8 mouse cellular contexts compared by ENCODE assay signal in the genomic region with DNA sequence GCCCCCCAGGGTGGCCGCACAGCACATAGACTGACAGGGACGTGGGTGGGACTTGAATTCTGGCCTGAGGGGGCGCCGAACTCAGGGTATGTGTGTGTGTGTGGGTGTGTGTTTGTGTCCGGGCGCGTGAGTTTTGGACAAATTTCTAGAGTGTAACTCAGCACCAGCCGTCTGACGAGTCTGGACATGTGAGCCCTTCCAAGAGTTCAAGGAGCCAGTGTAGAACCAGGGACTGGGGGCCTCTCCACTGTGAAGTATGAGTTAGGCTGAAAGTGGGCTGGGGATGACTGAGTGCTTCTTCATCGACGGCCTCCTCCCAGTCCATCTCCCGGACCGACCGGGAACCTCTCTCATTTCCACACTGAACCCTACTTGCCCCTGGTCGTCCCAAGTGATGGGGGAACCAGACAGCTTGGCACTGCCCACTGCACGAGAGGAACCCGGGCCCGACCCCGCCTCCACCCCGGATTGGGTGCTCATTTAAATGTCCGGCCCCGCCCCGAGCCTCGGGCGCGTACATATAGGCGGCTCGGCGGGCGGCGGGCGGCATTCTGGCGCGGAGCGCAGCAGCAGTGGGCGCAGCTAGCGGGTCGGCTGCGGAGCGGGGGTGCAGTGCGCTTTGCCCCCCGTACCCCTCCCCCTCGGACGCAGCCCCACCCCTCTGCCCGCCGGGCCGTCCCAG. TPM values are rescaled to one million over a fixed set of nuclear protein-coding genes. Genes with fewer than 3 reads are reported as not detected.
DNase-seq lines count a peak whose midpoint lies in the region; ATAC-seq and TF ChIP-seq lines count a peak whose summit lies in the region.

Marcksl1 (plus strand) TSS at position 496 of the 682 bp plus-strand sequence.

- peak within 1 kb of the TSS; percentile 72 for H3K4me2 ChIP-seq in forebrain, embryonic 14.5 days (ENCODE audit: low read length)
- H3K4me2 ChIP-seq in liver, postnatal 0 days (ENCODE audit: low read depth, low read length) = peak within 1 kb of the TSS; percentile 94
- H3K4me2 ChIP-seq in neural tube, embryonic 13.5 days = peak within 1 kb of the TSS; percentile 91

- intact Hi-C loops in heart, postnatal 25 days (cut with DNase I) = no loop called here

- H3K27ac ChIP-seq in forebrain, embryonic 14.5 days (ENCODE audit: low read depth, low read length) = peak within 1 kb of the TSS; percentile 98
- H3K27ac ChIP-seq in liver, postnatal 0 days (ENCODE audit: low read depth) = peak within 1 kb of the TSS; percentile 75
- peak within 1 kb of the TSS; percentile 99 for H3K27ac ChIP-seq in neural tube, embryonic 13.5 days (replicated peaks)

- H3K4me3 ChIP-seq in forebrain, embryonic 14.5 days (ENCODE audit: low read depth, low read length) = peak within 1 kb of the TSS; percentile 100
- peak within 1 kb of the TSS; percentile 76 for H3K4me3 ChIP-seq in liver, postnatal 0 days (ENCODE audit: low read depth, low read length)
- H3K4me3 ChIP-seq in neural tube, embryonic 13.5 days = peak within 1 kb of the TSS; percentile 100

- TF ChIP-seq CTCF in liver, postnatal 0 days (IDR thresholded peaks at IDR 0.05; ENCODE audit: low read depth) = no peak

- ATAC-seq in forebrain, embryonic 14.5 days = peak; percentile 90
- peak; percentile 80 for ATAC-seq in liver, postnatal 0 days
- peak; percentile 86 for ATAC-seq in neural tube, embryonic 13.5 days (ENCODE audit: low read depth)

- H3K27me3 ChIP-seq in forebrain, embryonic 14.5 days (replicated peaks; ENCODE audit: control insufficient read depth, insufficient read depth, low read length) = no peaks in the 10 kb centered on the region
- H3K27me3 ChIP-seq in liver, postnatal 0 days (ENCODE audit: insufficient read depth, low read length) = peaks cover 8% of the 10 kb centered on the region; the same call in 1 of the 2 replicates
- H3K27me3 ChIP-seq in neural tube, embryonic 13.5 days = no peaks in the 10 kb centered on the region

- TF ChIP-seq EP300 in liver, postnatal 0 days (IDR thresholded peaks at IDR 0.05; ENCODE audit: low read depth) = no peak

- H3K9me3 ChIP-seq in forebrain, embryonic 14.5 days (replicated peaks; ENCODE audit: control insufficient read depth, low read length) = no peaks in the 10 kb centered on the region
- H3K9me3 ChIP-seq in liver, postnatal 0 days (ENCODE audit: low read length) = no peaks in the 10 kb centered on the region
- H3K9me3 ChIP-seq in neural tube, embryonic 13.5 days = no peaks in the 10 kb centered on the region

- peak within 1 kb of the TSS; percentile 100 for H3K9ac ChIP-seq in forebrain, embryonic 14.5 days (ENCODE audit: low read length)
- H3K9ac ChIP-seq in liver, postnatal 0 days (replicated peaks) = peak within 1 kb of the TSS; percentile 82
- H3K9ac ChIP-seq in neural tube, embryonic 13.5 days = peak within 1 kb of the TSS; percentile 100

- H3K36me3 ChIP-seq in forebrain, embryonic 14.5 days (ENCODE audit: control insufficient read depth, insufficient read depth, low read length) = peaks cover 35% of the 10 kb centered on the region
- peaks cover 13% of the 10 kb centered on the region for H3K36me3 ChIP-seq in liver, postnatal 0 days (replicated peaks; ENCODE audit: insufficient read depth, low read length)
- peaks cover 34% of the 10 kb centered on the region for H3K36me3 ChIP-seq in neural tube, embryonic 13.5 days

- peaks cover 12% of the 10 kb centered on the region; the same call in 1 of the 2 replicates for H3K4me1 ChIP-seq in forebrain, embryonic 14.5 days (ENCODE audit: control insufficient read depth, insufficient read depth, low read length)
- H3K4me1 ChIP-seq in liver, postnatal 0 days (ENCODE audit: insufficient read depth) = peaks cover 16% of the 10 kb centered on the region
- peaks cover 69% of the 10 kb centered on the region for H3K4me1 ChIP-seq in neural tube, embryonic 13.5 days (replicated peaks)

- DNase-seq in CD8-positive naive resting alpha-beta T cell, adult 2 months (ENCODE audit: low read depth in 2 of 2, low spot score in 2 of 2) = peak; percentile 67 to 72
- peak; percentile 84 to 86 for DNase-seq in adrenal gland, postnatal 4 days (ENCODE audit: low spot score in 2 of 2)
- peak; percentile 94 for DNase-seq in forebrain, embryonic 14.5 days (ENCODE audit: low spot score)
- peak; percentile 76 for DNase-seq in heart, postnatal 25 days (ENCODE audit: low spot score)
- DNase-seq in layer of hippocampus, adult 11-12 months (ENCODE audit: low spot score) = peak; percentile 82
- peak; percentile 90 for DNase-seq in liver, postnatal 0 days
- peak; percentile 97 for DNase-seq in testis, postnatal 10 days (ENCODE audit: low spot score)

- 5% methylated on average over 46 of the region's 47 CpGs for WGBS in forebrain, embryonic 14.5 days
- 6% methylated on average over 46 of the region's 47 CpGs for WGBS in liver, postnatal 0 days (ENCODE audit: insufficient replicate concordance)
- 7% methylated on average over 39 of the region's 47 CpGs for WGBS in neural tube, embryonic 13.5 days

RNA-seq across cellular contexts. Expression of gene Marcksl1, which starts in this region (rescaled TPM):
- total RNA-seq in adrenal gland, postnatal 4 days (2021) = 100 to 1,000 TPM; 157 to 183 TPM
- 1,632 and 1,731 TPM in 2 replicates for polyA plus RNA-seq in forebrain, embryonic 14.5 days (2014; fragmentation: Nextera tagmentation; extraction: Ambion mirVana)
- total RNA-seq in heart, postnatal 25 days (2021) = 1 to 10 TPM; 6.8 to 7.8 TPM
- polyA plus RNA-seq in liver, postnatal 0 days (2015; fragmentation: Nextera tagmentation; extraction: Ambion mirVana) = 42.7 and 46.9 TPM in 2 replicates
- polyA plus RNA-seq in neural tube, embryonic 13.5 days (2015; fragmentation: Nextera tagmentation; extraction: Ambion mirVana) = 1,745 and 1,831 TPM in 2 replicates

Comparison
In these comparisons a context has a peak if more than half of its experiments do, and no peak if none do; other contexts are left out.
1. Peak in every context shown above with its lines: DNase-seq, ATAC-seq, H3K4me3 ChIP-seq and H3K27ac ChIP-seq.
2. RNA of gene Marcksl1 (total RNA-seq): 157 to 183 TPM in adrenal gland, postnatal 4 days; 6.8 to 7.8 TPM in heart, postnatal 25 days; every median in the first group is over 10 times any median in the second.
3. RNA of gene Marcksl1 (polyA plus RNA-seq): 1,745 to 1,831 TPM in neural tube, embryonic 13.5 days and 1,632 to 1,731 TPM in forebrain, embryonic 14.5 days; 42.7 to 46.9 TPM in liver, postnatal 0 days; every median in the first group is over 10 times any median in the second.